Mouse (Mus musculus) right cerebral cortex, postnatal 10 days (tissue): ENCODE results near the gene Zfp512b.

Experiments used
- DNase-seq, 2 experiments: peaks; one replicate each; pipeline ENCODE4 v3.0.0; 2021; ENCODE audit warnings: low spot score in 2 of 2

The Zfp512b gene

DNA sequence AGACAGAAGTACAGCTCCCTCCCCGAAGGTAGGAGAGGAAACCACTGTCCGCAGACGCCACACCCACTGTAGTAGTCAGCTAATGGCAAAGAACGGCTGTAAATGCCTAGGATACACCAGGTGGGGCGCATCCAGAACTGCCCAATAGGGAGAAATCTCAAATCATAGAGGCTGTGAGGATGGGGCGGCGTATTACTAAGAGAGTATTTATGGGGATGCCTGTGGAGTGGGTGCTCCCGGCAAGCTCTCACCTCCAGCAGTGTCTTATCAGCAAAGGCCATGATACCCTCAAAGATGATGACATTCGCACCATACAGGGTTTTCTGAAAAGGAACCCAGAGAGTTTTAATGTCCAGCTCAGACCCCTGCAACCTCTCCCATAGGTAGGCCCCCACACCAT lies 18.6 kb downstream of the Zfp512b start:
- no peak for DNase-seq

DNA sequence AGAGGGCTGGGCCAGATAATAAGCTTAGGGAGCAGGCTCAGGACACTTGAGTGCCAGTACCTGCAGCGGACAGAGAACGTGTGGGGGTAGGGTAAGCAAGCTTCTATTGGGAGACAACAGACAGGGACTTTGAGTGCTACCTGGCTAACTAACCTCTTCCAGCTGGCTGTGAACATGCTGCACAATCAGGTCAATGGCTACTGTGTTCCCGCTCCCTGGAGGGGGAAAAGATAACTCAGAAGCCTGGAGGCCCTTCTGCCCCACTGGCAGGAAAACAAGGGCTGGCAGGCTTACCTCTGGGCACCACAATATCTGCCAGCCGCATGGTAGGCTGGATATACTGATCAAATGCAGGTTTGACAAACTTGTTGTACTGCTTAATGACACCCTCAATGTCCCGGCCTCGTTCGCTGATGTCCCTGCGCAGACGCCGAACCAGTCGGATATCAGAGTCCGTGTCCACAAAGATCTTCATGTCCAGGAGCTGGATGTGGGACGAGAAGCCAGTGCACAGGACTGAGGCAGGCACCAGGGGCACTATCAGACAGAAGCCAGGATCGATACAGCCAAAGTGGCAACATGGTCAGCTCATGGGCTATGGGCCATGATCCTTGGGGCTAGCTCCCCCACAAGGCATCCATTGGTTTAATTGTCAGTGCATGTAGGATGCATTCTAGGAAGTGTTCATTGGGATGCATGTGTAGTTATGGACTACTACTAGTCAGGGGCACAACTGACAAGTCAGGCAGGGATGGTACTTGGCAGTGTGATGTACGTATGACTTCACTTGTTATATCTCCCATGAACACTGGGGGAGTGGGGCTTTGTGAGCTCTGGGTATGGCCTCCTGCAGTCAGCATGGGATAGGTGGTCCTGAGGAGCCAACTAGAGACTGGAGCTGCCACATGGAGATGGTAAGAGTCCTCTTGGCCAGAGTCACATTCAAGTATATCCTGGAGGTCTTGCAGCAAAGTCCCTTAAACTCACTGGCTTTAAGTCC lies 19.4 kb downstream of the Zfp512b start:
- DNase-seq, result no peak

DNA sequence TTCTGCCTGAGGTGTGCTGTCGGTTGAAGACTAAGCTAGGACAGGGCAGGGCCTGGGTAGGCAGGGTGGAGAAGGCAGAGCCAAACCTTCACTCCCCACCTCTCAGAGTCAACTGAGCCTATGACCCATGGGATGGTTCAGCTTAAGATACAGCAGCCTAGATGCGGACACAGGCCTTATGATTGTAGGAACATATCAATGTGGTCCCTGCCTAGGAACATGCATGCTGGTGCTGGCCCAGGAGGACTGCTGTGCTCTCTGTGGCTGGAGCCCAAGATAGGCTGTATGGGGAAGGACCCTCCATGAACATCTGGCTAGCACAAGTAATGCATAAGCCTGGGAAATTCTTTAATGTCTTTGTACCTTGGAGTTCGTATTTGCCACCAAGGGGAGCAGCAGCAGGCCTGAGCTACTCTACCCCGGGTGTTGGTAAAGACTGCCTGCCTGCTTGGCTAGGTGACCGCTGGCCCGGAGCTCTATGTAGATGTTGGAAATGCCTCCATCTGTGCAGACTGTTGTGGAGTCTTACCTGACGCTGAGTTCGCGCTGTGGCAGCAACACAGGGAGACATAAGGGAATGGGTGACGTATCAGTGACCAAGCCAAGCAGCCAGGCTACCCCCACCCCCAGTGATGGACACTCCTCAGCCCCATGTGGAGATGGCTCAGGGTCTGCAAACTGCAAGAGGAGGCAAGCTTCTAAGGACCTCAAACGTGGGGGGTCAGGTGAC lies 20.5 kb downstream of the Zfp512b start:
- DNase-seq, result no peak

DNA sequence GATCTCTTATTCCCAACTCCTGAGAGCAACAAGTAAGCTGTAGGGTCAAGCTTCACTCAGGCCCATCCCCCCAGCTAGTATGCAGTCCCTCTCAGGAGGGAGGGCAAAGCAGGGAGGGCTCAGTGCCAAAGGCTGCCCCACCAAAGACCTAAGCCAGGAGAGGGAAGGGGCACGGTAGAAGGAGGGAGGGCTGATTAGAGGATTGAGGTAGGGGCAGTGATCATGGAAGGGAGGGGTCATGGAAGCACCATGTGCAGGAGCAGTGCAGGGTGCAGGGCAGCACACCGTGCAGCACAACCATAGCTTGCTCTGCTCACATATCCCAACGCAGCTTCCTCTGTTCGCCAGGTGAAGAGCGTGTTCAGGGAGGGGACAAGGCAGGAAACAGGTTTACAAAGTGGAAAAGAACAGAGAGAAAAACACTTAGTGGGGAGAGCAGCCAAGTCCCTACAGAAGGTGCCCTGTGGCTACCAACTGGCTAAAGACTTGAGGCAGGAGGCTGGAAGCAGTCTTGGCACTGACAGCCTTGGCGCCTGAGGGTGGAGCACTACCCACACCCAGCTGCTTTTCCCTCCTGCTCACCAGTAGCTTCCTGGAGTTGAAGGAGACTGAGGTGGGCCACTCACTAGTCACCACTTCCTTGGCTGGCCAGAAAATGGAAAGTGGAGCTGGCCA lies 21.5 kb downstream of the Zfp512b start:
- DNase-seq, result peak in 1 of 2 experiments; percentile 34

DNA sequence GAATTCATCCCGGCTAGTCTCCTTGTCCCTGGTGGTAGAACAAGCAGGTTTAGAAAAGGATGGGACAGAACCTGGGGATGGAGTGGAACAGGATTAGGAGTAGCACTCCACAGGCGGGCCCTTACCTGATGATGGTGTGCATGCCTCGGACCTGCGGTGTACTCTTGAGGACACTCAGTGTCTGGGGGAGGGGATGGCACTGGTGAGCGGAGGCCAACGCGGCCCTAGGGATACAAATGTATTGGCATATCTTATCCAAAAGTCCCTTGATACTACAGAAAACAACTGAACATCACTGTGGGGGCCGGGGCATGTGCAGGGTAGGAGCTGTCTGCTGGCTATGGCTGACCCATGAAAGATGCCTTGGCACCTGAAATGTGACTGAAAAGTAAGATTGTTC lies 22.2 kb downstream of the Zfp512b start:
- peak in 1 of 2 experiments; percentile 25 for DNase-seq

DNA sequence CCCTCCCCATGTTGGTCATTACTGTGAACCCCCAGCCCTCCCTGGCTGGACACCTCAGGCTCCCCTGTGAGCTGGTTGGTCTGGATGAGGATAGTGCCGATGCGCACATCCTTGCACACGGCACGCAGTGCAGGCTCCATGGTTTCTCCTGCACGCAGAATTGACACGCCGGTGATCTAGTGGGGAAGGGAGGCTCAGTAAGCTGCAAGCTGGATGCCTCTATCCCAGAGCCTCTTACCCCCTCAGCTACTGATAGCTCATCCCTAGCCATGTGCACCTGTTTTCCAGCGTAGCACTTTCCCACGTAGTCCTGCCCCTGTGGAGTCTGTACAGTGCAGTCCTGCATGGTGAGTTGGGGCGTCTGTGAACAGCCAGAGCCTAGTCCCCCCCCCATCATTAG lies 22.7 kb downstream of the Zfp512b start:
- no peak for DNase-seq

DNA sequence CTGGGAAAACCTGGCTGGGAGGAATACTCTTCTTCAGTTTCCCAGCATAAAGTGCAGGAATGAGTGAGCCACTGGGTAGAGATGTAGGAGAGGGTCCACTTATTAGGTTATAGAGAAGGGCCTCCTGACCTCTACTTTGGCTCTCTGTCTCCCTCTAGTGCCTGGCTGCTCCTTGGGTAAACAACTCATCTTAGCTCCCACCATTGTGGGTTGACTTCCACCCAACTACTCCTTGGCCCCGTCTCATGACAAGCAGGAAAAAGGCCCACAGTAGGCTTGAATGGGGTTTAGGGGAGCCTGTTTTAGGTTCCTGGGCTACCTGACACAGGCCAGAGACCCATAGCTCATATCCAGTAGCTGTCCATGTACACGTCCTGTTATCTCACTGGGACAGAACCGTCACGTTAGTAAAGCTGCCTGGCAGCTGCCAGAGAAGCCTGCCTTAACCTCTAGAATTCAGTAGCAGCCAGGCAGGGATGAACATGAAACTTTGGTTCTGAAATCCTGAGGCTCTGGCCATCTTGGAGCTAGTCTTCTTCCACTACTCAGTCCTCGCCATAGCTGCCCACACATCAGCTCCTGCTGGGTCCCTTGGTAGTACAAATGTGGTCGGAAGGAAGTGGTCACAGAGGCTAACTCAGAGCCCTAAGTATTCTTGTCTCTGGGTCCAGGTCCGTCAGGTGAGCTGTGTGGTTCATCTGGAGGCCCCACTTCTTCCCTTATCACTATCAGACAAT lies 24.2 kb downstream of the Zfp512b start:
- no peak for DNase-seq

DNA sequence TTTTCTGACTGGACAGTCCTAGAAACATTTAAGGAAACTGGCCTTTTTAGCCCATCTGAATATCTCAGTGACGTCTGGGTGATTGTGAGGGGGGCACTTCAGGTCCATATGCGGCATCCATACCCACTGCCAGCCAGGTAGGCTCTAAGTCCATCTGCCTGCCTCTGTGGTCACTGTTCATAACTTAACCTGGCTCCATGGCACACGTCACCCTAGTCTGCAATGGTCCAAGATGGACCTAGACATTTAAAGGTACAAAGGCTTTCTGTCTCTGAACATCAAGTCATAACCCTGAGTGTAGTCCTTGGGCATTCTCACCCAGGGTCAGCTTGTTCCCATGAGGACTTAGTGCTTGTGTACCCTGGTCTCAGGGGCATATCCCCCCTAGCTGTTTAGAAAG lies 25.3 kb downstream of the Zfp512b start:
- DNase-seq, result no peak

DNA sequence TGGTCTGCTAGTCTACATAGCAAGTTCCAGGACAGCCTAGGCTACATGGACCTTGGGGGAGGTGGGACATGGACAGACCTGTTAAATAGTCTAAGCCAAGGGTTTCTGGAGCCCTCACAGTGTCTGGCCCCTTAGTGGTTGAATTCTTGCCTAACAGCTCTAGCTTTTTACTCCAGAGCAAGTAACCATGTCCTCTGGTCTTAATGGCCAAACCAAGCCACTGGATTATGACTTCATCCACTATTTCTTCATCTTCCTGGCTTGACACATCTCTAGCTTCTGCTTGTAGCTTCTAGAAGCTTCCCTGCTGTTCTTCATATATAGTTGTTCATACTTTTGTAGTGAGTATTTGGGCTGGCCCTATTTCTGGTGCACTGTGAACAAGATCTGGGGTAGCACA lies 38.8 kb downstream of the Zfp512b start:
- no peak for DNase-seq

DNA sequence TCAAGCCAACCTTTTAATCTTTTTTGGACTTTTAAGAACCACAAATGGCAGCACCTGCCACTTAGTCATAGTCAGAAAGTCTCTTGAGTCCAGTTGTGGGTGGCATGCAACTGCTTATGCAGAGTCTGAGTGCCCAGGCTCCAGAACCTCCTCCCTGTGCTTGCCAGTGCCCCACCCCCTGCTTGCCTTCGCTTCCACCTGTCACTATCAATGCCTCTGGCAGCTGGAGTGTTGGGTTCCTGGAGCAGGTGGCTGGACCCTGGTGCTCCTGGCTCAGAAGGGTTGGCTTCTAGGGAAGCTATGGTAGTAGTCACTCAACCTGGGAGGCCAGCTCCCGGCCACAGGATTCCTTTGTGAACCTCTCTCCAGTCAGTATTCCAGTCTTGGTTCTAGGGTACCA lies 42.4 kb downstream of the Zfp512b start:
- DNase-seq, result no peak

DNA sequence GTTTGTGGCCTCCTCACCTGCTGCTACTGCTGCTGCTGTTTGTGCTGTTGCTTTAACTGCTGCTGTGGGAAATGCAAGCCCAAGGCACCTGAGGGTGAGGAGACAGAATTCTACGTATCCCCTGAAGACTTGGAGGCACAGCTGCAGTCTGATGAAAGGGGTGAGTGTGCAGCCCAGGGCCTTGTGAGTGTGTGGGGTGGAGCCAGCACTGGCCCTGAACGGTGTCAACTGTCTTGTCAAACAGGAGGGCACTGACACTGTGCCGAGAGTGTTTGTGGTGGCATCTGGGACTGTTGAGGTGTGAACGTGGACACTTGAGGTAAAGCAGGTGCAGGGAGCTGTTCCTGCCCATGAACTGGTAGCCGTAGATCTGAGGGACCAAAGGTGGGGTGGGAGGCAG lies 43.9 kb downstream of the Zfp512b start:
- DNase-seq, result no peak

DNA sequence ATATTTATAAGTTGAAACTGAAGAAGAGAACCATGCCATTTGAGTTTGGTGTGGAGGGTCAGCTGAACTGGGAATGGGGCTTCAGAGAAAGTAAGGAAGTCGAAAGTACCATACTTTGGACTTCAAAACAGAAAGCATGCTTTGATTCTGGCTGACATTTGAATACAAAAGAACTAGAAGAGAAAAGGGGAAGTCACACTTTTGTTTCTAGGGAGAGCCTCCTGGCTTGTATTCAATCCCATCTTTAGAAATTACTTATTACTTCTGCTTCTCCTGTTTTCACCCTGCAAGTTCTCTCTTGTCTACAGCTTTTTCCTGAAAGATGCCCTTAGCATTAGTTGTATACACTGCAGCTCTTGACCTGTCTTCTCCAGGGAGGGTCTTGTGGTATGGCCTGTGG lies 44.4 kb downstream of the Zfp512b start:
- DNase-seq, result no peak

DNA sequence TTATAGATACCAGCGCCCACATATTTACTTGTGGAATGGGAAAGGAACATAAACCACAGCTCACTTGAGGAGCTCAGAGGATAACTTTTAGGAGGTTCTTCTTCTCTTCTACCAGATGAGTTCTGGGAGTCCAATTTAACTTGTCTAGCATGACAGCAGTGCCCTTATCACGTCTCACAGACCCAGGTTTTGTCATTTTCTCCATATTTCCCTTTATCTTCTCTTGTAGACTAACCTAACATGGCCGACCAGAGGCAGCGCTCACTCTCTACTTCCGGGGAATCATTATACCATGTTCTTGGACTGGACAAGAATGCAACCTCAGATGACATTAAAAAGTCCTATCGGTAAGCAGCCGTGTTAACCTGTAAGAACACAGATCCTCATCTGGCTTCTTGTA lies 46.5 kb downstream of the Zfp512b start:
- DNase-seq, result no peak

DNA sequence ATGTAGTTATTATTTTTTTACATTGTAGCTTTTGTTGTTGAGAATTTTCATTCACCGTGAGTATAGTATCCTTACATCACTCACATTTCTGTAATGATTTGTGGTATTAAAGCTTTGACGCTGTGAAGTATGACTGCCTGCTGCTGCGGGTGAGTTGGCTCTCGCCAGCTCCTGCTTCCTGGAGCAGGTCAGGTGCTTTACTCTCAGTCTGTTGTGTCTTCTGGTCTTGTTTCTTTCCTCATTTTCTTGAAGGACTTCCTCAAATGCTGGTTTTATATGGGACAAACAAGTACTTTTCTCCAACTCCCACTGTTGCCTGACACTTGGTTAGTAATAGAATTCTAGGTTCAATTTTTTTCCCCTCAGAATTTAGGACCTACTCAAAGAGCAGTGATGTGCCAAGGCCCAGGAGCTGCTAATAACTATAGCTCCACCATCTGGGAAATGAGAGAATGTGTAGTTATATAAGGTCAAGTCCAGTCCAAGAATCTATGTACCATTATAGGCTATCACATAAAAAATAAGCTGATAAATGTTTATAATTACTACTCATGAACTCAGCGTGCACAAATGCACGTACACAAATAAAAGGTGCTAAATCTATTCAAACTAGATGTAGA lies 50.7 kb downstream of the Zfp512b start:
- no peak for DNase-seq

DNA sequence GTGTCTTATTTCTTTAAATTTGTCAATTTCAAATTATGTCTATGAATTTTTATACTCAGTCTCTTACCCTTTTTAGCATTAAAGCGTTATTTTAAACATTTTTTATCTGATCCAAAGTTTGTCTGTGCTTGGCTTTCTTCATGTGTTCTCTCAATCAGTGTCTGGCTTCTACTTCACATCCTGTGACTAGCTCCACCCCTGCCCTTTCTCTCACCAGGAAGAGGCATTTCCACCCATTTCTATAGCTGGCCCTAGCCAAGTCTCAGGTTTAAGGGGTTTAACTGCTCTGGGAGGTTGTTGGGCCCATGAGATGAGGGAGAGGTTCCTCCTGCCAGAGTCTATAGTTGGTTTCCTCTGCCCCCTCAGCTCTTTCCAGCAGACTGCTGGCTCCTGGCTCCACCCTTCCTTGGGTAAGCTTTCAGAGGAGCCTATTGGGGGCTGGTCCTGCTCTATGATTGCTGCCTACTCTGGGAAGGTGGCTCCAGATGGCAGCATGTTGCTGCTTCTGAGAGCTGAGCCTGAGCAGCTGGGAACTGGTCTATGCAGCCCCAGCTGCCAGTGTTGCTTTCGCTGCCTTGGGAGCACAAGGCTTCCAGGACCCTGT lies 55.1 kb downstream of the Zfp512b start:
- peak; percentile 64 to 81 for DNase-seq

DNA sequence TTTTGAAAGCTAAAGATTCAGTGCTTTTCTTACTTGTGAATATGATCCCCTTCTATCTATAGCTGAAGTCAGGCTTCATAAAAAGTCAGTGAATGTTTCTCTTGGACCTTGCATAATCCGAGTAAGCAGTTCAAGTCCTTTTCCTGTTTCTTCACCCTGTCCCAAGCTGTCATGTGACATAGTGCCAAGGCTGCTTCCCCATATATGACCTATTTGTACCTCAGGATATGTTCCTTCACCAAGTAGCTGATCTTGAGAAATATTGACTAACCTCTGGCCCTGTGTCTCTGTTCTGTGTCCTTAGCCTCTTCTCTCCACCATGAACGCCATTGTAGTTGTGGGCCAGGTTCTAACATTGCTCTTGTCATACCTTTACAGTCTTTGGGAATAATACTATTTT lies 56.2 kb downstream of the Zfp512b start:
- no peak for DNase-seq

DNA sequence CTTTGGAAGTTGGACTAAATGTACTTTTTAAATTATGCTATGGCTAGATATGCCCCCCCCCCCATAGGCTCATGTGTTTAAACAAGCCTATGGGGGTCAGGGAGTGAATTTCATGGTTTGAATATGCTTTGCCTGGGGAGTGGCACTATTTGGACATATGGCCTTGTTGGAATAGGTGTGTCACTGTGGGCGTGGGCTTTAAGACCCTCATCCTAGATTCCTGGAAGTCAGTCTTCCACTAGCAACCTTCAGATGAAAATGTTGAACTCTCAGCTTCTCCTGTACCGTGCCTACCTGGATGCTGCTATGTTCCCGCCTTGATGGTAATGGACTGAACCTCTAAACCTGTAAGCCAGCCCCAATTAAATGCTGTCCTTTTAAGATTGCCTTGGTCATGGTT lies 60.0 kb downstream of the Zfp512b start:
- DNase-seq, result no peak
